Mouse (Mus musculus) CH12F3 (cell line): ENCODE data around the gene Igf2r.

Experiments
- in situ Hi-C: fragments of 300-500 bp; cut with MboI; formaldehyde crosslinking; loops from 2 replicates; pipeline ENCODE4 v1.14.3; 2020; ENCODE audit warnings: low sequenced_read_pairs

Igf2r gene

DNA sequence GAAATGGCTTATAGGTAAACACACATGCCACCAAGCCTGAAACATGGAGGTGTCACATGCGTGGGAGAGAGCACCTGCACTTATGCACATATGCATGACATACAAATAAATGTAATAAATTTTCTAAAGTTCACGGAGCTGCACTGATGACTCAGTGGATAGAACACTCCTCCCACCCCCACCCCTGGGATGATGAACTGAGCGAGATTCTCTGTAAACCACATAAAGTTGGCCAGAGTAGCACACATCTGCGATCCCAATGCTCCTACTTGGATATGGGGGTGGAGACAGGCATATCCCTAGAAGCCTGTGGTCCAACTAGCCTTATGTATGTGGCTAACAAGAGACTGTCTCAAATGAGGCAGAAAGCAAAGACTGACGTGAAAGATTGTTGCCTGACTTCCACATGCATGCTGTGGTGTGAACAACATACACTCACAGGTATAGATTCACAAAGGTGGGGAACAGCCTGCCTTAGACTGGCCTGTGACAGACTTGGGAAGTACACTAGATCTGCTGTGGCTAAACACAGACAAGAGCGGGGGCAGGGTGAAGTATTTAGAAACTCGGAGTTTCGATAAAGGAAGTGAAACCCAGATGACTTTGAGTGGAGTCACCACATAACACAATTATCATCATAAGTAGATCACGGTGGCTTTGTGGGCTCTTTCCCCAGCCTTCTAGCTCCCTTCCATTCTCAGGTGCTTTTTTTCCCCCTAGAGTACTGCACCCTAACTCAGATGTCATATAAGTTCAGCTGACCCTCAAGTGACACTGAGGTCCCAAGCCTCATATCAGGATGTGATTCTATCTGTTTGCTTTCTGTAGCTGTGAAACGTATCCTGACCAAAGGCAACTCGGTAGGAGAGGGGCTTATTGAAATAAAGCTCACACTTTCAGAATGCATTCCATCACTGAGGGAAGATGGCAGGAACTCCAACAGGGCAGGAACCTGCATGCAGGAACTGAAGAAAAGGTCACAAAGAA is 13.7 kb upstream of the Igf2r start:
- in situ Hi-C loops: no loop called here

DNA sequence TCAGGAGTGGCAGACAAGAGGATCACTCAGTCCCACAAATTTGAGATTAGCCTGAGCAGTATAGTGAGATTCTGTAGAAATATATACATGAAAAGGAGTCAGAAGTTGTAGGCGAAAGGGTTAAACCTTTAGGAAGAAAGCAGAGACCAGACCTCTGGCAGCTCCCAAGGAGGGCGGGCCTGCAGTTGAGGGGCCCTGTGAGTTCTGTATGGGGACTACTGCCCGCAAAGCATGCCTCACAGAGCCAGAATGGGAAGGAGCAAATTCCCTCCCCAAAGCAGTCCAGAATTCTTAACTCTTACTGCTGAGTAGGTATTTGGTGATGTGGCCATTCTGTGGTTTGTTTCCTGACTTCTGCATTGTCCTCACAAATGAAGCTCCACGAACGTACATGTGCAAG is 11.6 kb upstream of the Igf2r start:
- in situ Hi-C loops: no loop called here

- in situ Hi-C loops: no loop called here
These were observed 10.7 kb upstream of the Igf2r start for GRCm38 (mm10) chr17:12780125-12780524.

DNA sequence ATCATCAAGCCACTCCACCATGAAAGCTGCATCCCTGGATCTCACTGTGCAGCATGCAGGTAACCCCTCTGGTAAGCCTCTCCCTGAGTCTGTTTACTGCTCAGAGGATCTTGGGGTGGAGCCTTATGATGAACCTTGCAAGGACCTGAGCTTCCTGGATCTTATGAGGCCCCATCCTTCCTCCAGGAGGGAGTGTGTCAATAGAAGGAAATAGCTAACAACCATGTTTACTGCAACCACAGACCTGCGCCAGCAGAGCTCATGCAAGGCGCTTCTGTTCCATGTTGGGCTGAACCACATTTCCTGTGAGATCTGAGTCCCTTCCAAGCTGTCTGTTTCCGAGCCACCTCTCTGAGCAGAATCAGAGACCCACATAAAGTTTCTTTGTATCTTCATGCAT is 10.0 kb upstream of the Igf2r start:
- in situ Hi-C loops: no loop called here

- in situ Hi-C loops: no loop called here
These were observed 4.5 kb upstream of the Igf2r start for GRCm38 (mm10) chr17:12773956-12774355.

DNA sequence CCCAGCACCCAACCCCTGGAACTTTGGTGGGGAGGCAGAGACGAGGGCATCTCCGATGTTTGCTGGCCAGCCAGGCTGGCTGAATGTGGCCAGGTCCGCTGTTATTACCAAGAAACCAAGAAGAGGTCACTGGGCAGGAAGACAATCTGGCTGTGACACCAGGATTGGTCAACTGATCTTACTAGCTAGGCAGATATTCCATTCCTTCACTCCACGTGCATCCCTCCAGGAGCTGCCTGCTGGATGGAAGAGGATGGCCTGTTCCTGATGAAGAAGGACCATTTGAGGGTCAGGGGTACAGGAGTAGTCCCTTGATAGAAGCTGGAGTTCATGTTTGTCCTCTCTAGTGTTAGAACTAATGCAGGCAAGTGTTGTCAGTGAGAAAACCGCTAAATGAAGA is 1.0 kb upstream of the Igf2r start:
- in situ Hi-C loops: no loop called here

- in situ Hi-C loops: no loop called here
These were observed 767 bp downstream of the Igf2r start for GRCm38 (mm10) chr17:12768415-12769379.

- in situ Hi-C loops: no loop called here
These were observed 2.1 kb downstream of the Igf2r start for GRCm38 (mm10) chr17:12767294-12767852.

- in situ Hi-C loops: no loop called here
These were observed 6.1 kb downstream of the Igf2r start for GRCm38 (mm10) chr17:12763412-12763811.

DNA sequence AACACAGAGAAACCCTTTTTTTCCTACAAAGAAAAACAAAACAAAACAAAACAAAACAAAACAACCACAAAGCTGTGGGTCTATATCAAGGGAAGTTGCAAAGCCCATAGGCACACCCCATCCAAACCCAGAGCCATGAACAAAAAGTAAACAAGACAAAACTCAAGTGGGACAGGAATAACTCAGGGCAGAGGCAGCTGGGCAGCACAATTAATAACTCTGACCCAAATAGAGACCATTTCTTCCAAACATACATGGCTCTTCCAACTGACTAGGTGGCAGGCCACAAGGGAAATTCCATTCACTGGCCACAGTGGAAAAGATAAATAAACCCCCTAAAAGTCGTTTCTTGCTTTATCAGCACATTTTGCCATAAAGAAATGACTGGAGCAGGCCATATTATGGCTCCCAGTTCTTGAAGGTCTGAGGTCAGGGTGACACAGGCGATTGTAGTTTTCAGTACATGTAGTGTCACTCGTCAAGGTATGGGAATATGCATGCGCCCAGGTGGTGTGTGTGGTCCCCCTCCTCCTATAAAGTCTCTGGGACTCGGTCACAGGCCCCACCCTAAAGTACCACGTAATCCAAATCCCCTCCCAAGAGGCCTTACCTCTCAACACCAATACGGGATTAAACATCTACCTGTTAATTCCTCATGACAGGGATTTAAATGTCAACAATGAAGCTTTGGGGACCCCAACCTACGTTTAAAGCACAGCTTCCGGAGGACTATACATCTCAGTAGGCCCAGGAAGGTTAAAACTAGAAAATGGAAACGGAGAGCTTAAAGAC is 8.9 kb downstream of the Igf2r start:
- in situ Hi-C loops: no loop called here

- in situ Hi-C loops: no loop called here
These were observed 9.8 kb downstream of the Igf2r start for GRCm38 (mm10) chr17:12759646-12760074.

DNA sequence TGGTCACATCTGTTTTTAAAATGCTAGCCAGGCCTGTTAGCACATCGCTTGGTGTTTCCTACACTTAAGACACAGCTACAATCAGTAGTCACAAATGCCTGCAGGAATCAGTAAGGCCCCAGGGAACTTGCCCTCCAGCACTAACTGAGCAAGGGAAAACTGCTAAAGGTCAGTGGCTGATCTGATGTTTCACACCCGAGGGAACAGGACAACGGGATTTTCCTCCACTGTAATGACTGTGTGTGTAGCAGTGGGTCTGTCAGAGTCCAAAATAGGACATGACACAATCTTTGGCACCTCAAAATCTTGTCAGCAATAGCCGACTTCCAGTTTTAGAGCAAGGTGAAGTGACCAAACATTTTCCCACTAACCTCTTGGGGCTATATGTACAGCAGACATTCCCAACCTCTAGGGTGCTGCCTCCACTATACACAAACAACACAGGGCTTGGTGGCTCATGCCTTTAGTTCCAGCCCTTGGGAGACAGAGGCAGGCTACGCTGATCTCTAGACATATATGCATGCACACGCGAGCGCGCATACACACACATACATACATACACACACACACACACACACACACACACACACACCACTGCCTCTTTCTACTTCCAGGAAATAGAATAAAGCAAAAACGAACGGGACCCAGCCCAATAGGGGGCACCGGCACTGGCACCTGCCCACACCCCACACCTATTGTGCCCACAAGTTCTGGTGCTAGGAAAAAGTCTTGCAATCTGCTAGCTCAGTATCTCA is 10.6 kb downstream of the Igf2r start:
- in situ Hi-C loops: no loop called here

DNA sequence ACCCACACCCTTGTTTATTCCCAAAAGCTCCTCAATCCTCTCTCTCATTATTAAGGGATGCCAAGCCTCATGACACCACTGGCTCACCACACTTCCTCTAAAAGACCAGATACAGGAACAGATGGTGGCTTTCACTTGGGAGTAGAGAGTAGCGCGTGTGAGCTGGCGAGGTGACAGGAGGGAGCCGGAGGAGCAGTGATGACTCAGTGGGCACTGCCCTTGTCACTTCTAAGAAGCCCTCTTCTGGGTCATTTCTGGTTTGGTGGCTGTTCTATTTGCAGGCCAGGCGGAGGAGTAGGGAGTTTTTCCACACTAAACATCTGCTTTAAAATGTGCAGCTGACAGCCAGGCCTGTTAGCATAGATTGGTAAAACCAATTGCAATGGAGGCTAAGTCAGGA is 11.5 kb downstream of the Igf2r start:
- in situ Hi-C loops: no loop called here

DNA sequence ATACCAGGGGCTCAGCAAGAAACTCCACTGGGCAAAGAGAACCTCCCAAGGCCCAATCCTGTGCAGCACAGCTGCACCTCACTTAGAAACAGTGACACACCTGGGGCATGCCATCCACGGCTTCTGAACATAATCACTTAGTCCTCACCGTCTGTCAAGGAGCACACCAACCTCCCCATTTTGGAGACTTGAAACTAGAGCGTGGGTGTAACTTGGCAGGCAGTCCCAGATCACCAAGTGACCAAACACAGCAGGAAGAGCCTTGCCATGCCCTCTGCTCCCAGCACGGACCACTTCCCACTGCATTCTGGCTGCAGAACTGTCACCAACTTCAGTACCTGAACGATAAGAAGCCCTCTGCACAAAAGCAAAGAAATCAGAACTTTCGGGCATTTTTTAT is 12.3 kb downstream of the Igf2r start:
- in situ Hi-C loops: no loop called here

DNA sequence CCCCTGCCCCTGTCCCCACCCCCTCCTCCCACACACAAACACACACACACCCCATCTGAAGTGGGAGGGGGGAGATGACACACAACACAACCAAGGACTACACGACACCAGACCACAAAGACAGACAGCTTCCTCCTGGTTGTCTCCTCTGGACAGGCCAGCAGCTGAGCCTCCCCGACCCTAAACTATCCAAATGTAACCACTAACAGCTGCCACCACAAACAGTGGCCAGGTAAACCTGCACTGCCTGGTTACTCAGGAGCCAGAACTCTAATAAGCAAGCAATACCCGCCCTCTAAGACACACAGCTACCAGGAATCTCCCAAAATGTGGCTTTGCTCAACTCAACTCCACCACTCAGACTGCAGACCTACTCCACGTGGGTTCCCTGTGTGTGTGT is 13.5 kb downstream of the Igf2r start:
- in situ Hi-C loops: no loop called here

DNA sequence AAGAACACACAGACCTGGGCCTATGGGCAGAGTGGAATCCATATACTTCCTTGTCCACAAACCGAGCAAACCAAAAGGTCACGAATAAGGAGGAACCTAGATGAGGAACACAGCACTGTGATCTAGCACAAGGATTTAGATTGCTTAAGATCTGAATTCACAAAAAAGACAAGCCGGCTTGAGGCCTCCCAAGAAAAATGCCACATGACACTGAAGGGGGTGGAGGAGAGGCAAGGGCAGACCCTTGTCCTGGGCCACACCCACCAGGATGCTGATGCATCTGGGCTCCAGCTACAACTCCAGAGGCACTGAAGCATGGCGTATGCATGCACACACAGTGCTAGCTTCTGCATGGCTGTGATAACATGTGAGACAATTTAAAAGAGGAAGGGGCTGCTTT is 14.3 kb downstream of the Igf2r start:
- in situ Hi-C loops: no loop called here

DNA sequence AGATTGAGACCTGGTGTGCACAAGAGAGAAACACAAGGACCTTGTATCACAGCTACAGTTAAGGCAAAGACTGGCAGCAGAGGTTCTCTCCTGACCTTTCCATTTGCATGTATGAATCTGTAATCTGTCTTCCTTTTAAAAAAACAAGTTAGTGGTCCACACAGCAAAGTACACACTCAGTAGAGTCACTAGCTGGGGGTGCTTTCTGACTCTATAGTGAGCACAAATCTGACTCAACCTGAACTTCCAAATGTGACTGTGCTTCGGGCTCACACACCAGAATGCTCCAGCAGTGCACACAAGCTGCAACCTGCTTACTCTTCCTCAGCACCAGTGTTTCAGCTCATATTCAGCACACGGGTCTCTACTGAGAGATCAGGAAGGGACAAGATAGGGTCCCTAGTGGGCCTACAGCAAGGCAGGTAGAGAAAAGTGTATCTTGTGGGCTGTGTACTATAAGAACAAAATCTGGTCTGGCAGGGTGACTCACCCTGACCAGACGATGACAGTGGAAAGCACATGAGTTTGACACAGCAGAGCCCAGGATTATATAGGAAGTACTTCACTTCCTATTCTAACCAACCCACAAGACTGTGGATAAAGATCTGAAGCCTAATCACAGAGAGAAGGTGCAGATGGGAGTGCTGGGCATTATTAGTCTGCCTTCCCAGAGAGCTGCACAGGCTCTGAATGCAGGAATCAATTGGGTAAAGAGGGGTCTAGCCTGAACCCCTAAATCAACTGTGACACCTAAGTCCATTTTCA is 15.0 kb downstream of the Igf2r start:
- in situ Hi-C loops: no loop called here

DNA sequence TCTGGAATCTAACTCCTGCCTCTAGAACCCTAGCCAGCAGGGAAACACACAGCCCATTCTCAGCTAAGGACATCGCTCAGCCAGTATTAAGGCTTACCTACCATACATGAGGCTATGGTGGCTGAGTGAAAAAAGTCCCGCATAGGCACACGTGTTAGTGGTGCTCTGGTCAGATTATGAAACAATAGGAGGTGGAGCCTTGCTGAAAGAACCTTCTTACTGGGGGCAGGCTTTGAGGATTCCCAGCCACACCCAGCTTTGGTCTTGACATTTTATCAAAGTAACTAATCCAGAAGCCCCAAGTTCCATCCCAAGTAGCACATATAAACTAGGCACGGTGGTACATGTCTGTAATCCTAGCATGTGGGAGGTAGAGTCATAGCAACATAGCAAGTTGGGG is 16.4 kb downstream of the Igf2r start:
- in situ Hi-C loops: no loop called here

- in situ Hi-C loops: no loop called here
These were observed 17.8 kb downstream of the Igf2r start for GRCm38 (mm10) chr17:12751641-12752040.
